8 mouse cellular contexts compared by ENCODE assay signal in genomic region chr2:145822013-145822782, GRCm38 (mm10).
DNase-seq lines count a peak whose midpoint lies in the region; ATAC-seq lines count a peak whose summit lies in the region.

No protein-coding gene starts in this region.

- 0 out of 2 replicates have a peak, but pooled peaks cover 3% of the 10 kb centered on the region for H3K4me1 ChIP-seq in kidney, embryonic 15.5 days
- no peaks in the 10 kb centered on the region for H3K4me1 ChIP-seq in hindbrain, embryonic 14.5 days (replicated peaks; ENCODE audit: control insufficient read depth, insufficient read depth, low read length)

- peaks cover 30% of the 10 kb centered on the region for H3K36me3 ChIP-seq in kidney, embryonic 15.5 days
- H3K36me3 ChIP-seq in macrophage (ENCODE audit: inconsistent target) = no peaks in the 10 kb centered on the region
- H3K36me3 ChIP-seq in hindbrain, embryonic 14.5 days (replicated peaks; ENCODE audit: control insufficient read depth, insufficient read depth) = no peaks in the 10 kb centered on the region

- H3K9me3 ChIP-seq in kidney, embryonic 15.5 days (replicated peaks) = no peaks in the 10 kb centered on the region
- H3K9me3 ChIP-seq in hindbrain, embryonic 14.5 days (ENCODE audit: control insufficient read depth, low read length) = peaks cover 5% of the 10 kb centered on the region; the same call in 1 of the 2 replicates

- H3K79me2 ChIP-seq in macrophage (ENCODE audit: inconsistent target) = peaks cover 51% of the 10 kb centered on the region

- WGBS in kidney, embryonic 15.5 days = 67% methylated on average over 15 of the region's 15 CpGs
- 22% methylated on average over 15 of the region's 15 CpGs for WGBS in macrophage (ENCODE audit: missing documents)
- WGBS in hindbrain, embryonic 14.5 days = 86% methylated on average over 15 of the region's 15 CpGs

- no peak for ATAC-seq in kidney, embryonic 15.5 days (replicated peaks; ENCODE audit: low FRiP score)
- peak; percentile 94 for ATAC-seq in common myeloid progenitor, adult 5-6 weeks (replicated peaks; ENCODE audit: low read depth, poor library complexity, severe bottlenecking)
- ATAC-seq in hindbrain, embryonic 14.5 days (ENCODE audit: low FRiP score) = no peak

- H3K27ac ChIP-seq in kidney, embryonic 15.5 days = no peak overlapping the region
- H3K27ac ChIP-seq in macrophage = peak overlapping the region; percentile 84
- no peak overlapping the region for H3K27ac ChIP-seq in hindbrain, embryonic 14.5 days

- H3K9ac ChIP-seq in kidney, embryonic 15.5 days = no peak overlapping the region
- H3K9ac ChIP-seq in hindbrain, embryonic 14.5 days = no peak overlapping the region

- H3K27me3 ChIP-seq in kidney, embryonic 15.5 days = no peaks in the 10 kb centered on the region
- no peaks in the 10 kb centered on the region for H3K27me3 ChIP-seq in hindbrain, embryonic 14.5 days (ENCODE audit: control insufficient read depth, insufficient read depth, low read length)

- no peak overlapping the region for H3K4me3 ChIP-seq in kidney, embryonic 15.5 days (replicated peaks)
- H3K4me3 ChIP-seq in macrophage (ENCODE audit: inconsistent target) = peak overlapping the region; percentile 59
- H3K4me3 ChIP-seq in hindbrain, embryonic 14.5 days (replicated peaks; ENCODE audit: low read length) = no peak overlapping the region

- peak; percentile 55 for DNase-seq in kidney, adult 11 months
- DNase-seq in kidney, adult 8-10 months = peak; percentile 48 to 60
- DNase-seq in hindbrain, embryonic 14.5 days (ENCODE audit: low spot score) = no peak
- DNase-seq in cerebellum, postnatal 14 days = no peak
- DNase-seq in adrenal gland, adult 8-10 months = no peak

- no peak overlapping the region for H3K4me2 ChIP-seq in kidney, embryonic 15.5 days
- H3K4me2 ChIP-seq in hindbrain, embryonic 14.5 days (replicated peaks) = no peak overlapping the region

Comparison
In these comparisons a context has a peak if more than half of its experiments do, and no peak if none do; other contexts are left out.
1. DNase-seq: peak in kidney, adult 11 months (single experiment) and kidney, adult 8-10 months (2 of 2); none in hindbrain, embryonic 14.5 days (single experiment), cerebellum, postnatal 14 days (0 of 2) and adrenal gland, adult 8-10 months (single experiment).